Mouse (Mus musculus): ENCODE data around the gene Rtkn. TPM values are rescaled to one million over a fixed set of nuclear protein-coding genes. Genes with fewer than 3 reads are reported as not detected.
A peak's percentile ranks its signal among the peaks of the same experiment; 100 is the strongest.

Rtkn gene
- polyA plus RNA-seq, 1 experiment from 2014 or later = 26.1 TPM

DNA sequence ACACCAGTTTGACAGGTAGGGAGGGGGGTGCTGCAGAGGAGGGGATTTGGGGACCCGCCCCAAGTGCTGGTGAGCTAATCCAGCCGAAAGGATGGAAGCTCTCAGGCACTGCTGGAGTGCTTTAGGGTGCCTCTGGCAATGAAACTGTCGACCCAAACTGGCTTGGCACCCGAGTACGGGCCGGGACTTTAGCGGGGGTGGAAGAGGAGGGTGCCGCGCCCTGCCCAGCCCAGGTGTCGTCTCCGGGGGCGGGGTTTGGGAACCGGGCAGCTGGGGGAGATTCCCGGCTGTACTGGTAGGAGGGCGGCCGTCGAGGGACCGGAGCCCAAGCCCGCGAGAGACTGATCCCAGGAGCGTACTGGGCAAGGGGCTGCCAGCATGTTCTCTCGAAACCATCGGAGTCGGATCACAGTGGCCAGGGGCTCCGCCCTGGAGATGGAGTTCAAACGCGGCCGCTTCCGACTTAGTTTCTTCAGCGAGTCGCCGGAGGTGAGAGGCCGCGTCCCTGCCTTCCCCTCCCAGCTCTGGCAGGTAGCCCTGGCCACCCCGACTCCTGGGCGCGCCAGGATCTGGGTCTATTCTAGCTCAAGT is 403 bp downstream of the Rtkn start:
- Histone ChIP-seq H3K27ac (ENCODE audit: low read length) (peak overlapping the region; percentile 100), H3K4me2 (ENCODE audit: low read depth, low read length) (peak overlapping the region; percentile 81), H3K9ac (ENCODE audit: low read depth, low read length) (peak overlapping the region; percentile 87), H3K36me3 (ENCODE audit: control insufficient read depth, insufficient read depth, low read length) (no peaks in the 10 kb centered on the region; the same call in 1 of the 2 replicates), H3K4me3 (ENCODE audit: low read length) (peak overlapping the region; percentile 58), H3K4me1 (ENCODE audit: control insufficient read depth, insufficient read depth, low read length) (peaks cover 41% of the 10 kb centered on the region), H3K9me3 (ENCODE audit: control insufficient read depth, low read length) (no peaks in the 10 kb centered on the region), H3K27me3 (replicated peaks; ENCODE audit: control insufficient read depth, insufficient read depth, low read length) (no peaks in the 10 kb centered on the region)
- 5% methylated on average over 37 of the region's 37 CpGs for WGBS
- ATAC-seq = no peak

DNA sequence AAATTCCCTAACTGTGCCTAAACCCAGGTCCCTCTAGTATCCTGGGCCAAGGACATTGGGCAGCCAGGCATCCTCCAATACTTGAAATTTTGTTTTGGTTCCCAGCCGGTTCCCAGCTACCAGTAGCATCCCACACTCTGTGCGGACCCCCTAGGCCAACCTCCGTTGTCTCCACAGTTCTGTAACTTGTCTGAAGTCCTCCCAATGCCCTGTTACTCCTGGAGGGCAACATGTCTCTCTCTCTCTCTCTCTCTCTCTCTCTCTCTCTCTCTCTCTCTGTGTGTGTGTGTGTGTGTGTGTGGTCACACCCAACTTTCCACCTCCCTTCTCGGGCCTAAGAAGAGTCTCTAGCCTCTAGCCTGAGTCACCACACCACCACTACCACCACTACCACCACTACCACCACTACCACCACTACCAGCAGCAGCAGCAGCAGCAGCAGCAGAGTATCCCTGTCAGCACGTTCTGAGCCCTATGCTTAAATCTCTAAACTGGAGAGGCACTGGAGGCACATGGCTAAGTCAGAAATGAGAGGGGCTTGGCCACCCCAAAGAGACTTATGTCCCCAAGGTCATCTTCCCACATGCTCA is 1.1 kb downstream of the Rtkn start:
- ATAC-seq = no peak
- H3K4me2 ChIP-seq (ENCODE audit: low read depth, low read length) = peak overlapping the region; percentile 81
- peak overlapping the region; percentile 100 for H3K27ac ChIP-seq (ENCODE audit: low read length)
- H3K9me3 ChIP-seq (ENCODE audit: control insufficient read depth, low read length) = no peaks in the 10 kb centered on the region
- WGBS = 20% methylated on average over 5 of the region's 5 CpGs
- no peaks in the 10 kb centered on the region for H3K27me3 ChIP-seq (replicated peaks; ENCODE audit: control insufficient read depth, insufficient read depth, low read length)
- peak overlapping the region; percentile 58 for H3K4me3 ChIP-seq (ENCODE audit: low read length)
- H3K36me3 ChIP-seq (ENCODE audit: control insufficient read depth, insufficient read depth, low read length) = no peaks in the 10 kb centered on the region; the same call in 1 of the 2 replicates
- peaks cover 34% of the 10 kb centered on the region for H3K4me1 ChIP-seq (ENCODE audit: control insufficient read depth, insufficient read depth, low read length)
- H3K9ac ChIP-seq (ENCODE audit: low read depth, low read length) = peak overlapping the region; percentile 87

DNA sequence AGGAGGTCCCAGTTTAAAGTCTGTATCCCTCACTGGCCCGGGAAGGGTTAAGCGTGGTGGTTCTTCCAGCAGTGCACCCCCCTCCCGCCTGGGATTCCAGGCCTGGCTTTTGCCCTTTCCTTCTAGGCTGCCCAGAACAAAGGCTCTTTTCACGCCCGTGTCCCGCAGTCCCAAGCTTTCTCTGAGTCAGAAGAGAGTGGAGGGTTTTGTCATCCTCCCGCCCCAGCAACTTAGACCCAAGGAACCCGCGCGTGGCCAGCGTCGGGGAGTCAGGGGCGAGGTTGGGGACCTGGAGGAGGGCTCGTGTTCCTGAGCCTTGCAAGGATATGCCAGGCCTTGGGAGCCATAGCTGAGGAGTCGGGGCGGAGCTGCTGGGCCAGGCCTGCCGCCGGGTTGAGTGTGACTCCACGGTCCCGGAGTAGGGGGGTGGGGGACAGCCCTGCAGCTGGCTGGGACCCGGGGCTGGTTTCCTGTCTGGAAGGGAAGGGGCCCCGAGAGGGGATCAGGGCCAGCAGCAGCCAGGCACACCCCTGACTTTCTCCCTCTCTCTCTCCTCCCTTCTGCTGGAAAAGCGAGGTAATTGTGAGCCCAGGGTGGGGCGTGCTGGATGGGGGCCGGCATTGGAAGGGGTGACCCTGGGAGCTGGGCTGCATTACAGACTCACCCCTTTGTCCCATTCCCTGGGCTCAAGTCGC is 1.8 kb downstream of the Rtkn start:
- Histone ChIP-seq H3K4me2 (ENCODE audit: low read depth, low read length) (peak overlapping the region; percentile 81), H3K27me3 (replicated peaks; ENCODE audit: control insufficient read depth, insufficient read depth, low read length) (no peaks in the 10 kb centered on the region), H3K4me1 (ENCODE audit: control insufficient read depth, insufficient read depth, low read length) (peaks cover 36% of the 10 kb centered on the region), H3K27ac (ENCODE audit: low read length) (peak overlapping the region; percentile 100), H3K36me3 (ENCODE audit: control insufficient read depth, insufficient read depth, low read length) (no peaks in the 10 kb centered on the region; the same call in 1 of the 2 replicates), H3K9me3 (ENCODE audit: control insufficient read depth, low read length) (no peaks in the 10 kb centered on the region), H3K9ac (ENCODE audit: low read depth, low read length) (peak overlapping the region; percentile 87), H3K4me3 (ENCODE audit: low read length) (peak overlapping the region; percentile 58)
- peak; percentile 75 for ATAC-seq
- 1% methylated on average over 24 of the region's 26 CpGs for WGBS

- peaks cover 39% of the 10 kb centered on the region for H3K4me1 ChIP-seq (ENCODE audit: control insufficient read depth, insufficient read depth, low read length)
- peak; percentile 81 for ATAC-seq
Observed at GRCm38 (mm10) chr6:83137576-83137950, 2.3 kb downstream of the Rtkn start.

DNA sequence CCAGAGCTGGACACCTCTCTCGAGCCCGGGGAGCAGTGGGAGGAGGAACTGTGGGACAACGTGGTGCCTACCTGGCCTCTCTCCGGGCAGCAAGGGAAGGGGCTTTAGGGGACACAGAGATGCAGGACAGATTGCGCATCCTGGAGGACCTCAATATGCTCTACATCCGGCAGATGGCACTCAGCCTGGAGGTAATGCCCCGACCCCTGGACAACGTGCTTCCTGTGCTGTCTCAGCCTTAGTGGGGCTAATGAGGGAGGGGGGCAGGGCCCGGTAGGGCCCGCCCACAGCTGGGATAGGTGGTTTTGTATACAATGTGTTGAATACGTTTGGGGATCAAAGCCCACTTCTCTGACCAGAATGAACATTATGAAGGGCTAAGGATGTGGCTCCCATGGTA is 2.8 kb downstream of the Rtkn start:
- no peaks in the 10 kb centered on the region for H3K27me3 ChIP-seq (replicated peaks; ENCODE audit: control insufficient read depth, insufficient read depth, low read length)
- 2% methylated on average over 11 of the region's 11 CpGs for WGBS
- H3K9me3 ChIP-seq (ENCODE audit: control insufficient read depth, low read length) = no peaks in the 10 kb centered on the region
- no peaks in the 10 kb centered on the region; the same call in 1 of the 2 replicates for H3K36me3 ChIP-seq (ENCODE audit: control insufficient read depth, insufficient read depth, low read length)
- H3K4me3 ChIP-seq (ENCODE audit: low read length) = peak overlapping the region; percentile 58
- H3K9ac ChIP-seq (ENCODE audit: low read depth, low read length) = peak overlapping the region; percentile 87
- H3K27ac ChIP-seq (ENCODE audit: low read length) = peak overlapping the region; percentile 100
- H3K4me2 ChIP-seq (ENCODE audit: low read depth, low read length) = peak overlapping the region; percentile 81
- H3K4me1 ChIP-seq (ENCODE audit: control insufficient read depth, insufficient read depth, low read length) = peaks cover 42% of the 10 kb centered on the region
- ATAC-seq = peak; percentile 19

More at GRCm38 (mm10) chr6:83137576-83137950, 2.3 kb downstream of the Rtkn start:
- peak overlapping the region; percentile 81 for H3K4me2 ChIP-seq (ENCODE audit: low read depth, low read length)
- WGBS = 1% methylated on average over 12 of the region's 12 CpGs
- no peaks in the 10 kb centered on the region for H3K27me3 ChIP-seq (replicated peaks; ENCODE audit: control insufficient read depth, insufficient read depth, low read length)
- peak overlapping the region; percentile 87 for H3K9ac ChIP-seq (ENCODE audit: low read depth, low read length)
- no peaks in the 10 kb centered on the region; the same call in 1 of the 2 replicates for H3K36me3 ChIP-seq (ENCODE audit: control insufficient read depth, insufficient read depth, low read length)
- H3K9me3 ChIP-seq (ENCODE audit: control insufficient read depth, low read length) = no peaks in the 10 kb centered on the region
- H3K27ac ChIP-seq (ENCODE audit: low read length) = peak overlapping the region; percentile 100
- H3K4me3 ChIP-seq (ENCODE audit: low read length) = peak overlapping the region; percentile 58

GRCm38 (mm10) chr6:83140044-83140443 is 4.8 kb downstream of the Rtkn start:
- H3K4me2 ChIP-seq (ENCODE audit: low read depth, low read length) = no peak overlapping the region
- H3K9ac ChIP-seq (ENCODE audit: low read depth, low read length) = no peak overlapping the region
- H3K36me3 ChIP-seq (ENCODE audit: control insufficient read depth, insufficient read depth, low read length) = no peaks in the 10 kb centered on the region; the same call in 1 of the 2 replicates
- no peaks in the 10 kb centered on the region for H3K9me3 ChIP-seq (ENCODE audit: control insufficient read depth, low read length)
- H3K4me1 ChIP-seq (ENCODE audit: control insufficient read depth, insufficient read depth, low read length) = peaks cover 38% of the 10 kb centered on the region
- no peak for ATAC-seq
- no peaks in the 10 kb centered on the region for H3K27me3 ChIP-seq (replicated peaks; ENCODE audit: control insufficient read depth, insufficient read depth, low read length)
- 87% methylated on average over 8 of the region's 8 CpGs for WGBS
- H3K4me3 ChIP-seq (ENCODE audit: low read length) = no peak overlapping the region
- H3K27ac ChIP-seq (ENCODE audit: low read length) = no peak overlapping the region

DNA sequence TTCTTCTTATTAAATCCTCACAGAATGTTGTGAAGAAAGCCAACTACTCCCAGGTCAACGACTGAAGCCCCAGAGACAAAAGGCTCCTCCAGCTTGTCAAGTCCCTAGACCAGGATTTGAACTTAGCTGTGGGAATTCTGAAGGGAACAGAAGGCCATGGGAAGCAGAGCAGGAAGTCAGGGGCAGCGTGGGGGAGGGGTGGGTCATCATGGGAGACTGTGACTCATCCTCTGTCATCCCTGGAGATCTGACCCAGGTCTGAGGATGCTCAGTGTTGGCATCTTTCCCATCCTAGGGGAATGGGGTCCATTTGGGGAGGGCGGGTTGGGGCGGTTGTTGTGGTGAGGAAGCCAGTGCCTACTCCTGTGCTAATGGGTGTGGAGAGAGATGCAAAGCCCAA is 6.4 kb downstream of the Rtkn start:
- Histone ChIP-seq H3K9me3 (ENCODE audit: control insufficient read depth, low read length) (no peaks in the 10 kb centered on the region), H3K27me3 (replicated peaks; ENCODE audit: control insufficient read depth, insufficient read depth, low read length) (no peaks in the 10 kb centered on the region), H3K27ac (ENCODE audit: low read length) (no peak overlapping the region), H3K4me2 (ENCODE audit: low read depth, low read length) (peak overlapping the region; percentile 57), H3K4me3 (ENCODE audit: low read length) (peak overlapping the region; percentile 35; the same call in 1 of the 2 replicates), H3K4me1 (ENCODE audit: control insufficient read depth, insufficient read depth, low read length) (peaks cover 24% of the 10 kb centered on the region), H3K9ac (ENCODE audit: low read depth, low read length) (no peak overlapping the region), H3K36me3 (ENCODE audit: control insufficient read depth, insufficient read depth, low read length) (no peaks in the 10 kb centered on the region; the same call in 1 of the 2 replicates)
- no peak for ATAC-seq
- 53% methylated on average over 4 of the region's 4 CpGs for WGBS

DNA sequence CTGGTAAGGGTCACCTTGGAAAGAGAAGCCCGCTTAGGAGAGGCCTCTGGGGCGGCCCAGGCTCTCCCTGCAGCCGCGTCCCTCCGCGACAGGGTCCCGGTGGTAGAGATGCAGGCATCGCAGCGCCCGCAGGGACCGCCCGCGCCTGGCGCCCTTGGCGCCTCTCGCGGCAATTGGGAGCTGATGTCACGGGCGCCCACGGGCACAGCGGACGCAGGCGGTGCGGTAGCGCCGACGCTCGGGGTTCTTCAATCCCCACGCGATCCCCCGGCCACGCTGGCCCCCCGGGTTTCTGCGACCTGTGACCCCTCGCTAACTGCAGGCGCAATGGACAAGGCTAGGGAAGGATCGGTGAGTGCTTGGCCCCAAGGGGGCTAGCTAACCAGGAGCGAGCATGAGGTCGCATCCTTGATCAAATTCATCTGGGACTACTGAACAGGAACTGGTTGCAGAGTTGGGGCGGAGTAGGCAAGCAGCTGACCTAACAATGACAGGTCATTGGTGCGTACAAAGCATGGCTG is 7.0 kb downstream of the Rtkn start:
- Histone ChIP-seq H3K4me3 (ENCODE audit: low read length) (peak overlapping the region; percentile 35), H3K9ac (ENCODE audit: low read depth, low read length) (peak overlapping the region; percentile 63), H3K36me3 (ENCODE audit: control insufficient read depth, insufficient read depth, low read length) (peaks cover under 1% of the 10 kb centered on the region; the same call in 1 of the 2 replicates), H3K9me3 (ENCODE audit: control insufficient read depth, low read length) (no peaks in the 10 kb centered on the region), H3K4me2 (ENCODE audit: low read depth, low read length) (peak overlapping the region; percentile 57), H3K27me3 (replicated peaks; ENCODE audit: control insufficient read depth, insufficient read depth, low read length) (no peaks in the 10 kb centered on the region), H3K4me1 (ENCODE audit: control insufficient read depth, insufficient read depth, low read length) (peaks cover 24% of the 10 kb centered on the region), H3K27ac (ENCODE audit: low read length) (no peak overlapping the region)
- no peak for ATAC-seq
- 13% methylated on average over 41 of the region's 41 CpGs for whole genome bisulfite sequencing

DNA sequence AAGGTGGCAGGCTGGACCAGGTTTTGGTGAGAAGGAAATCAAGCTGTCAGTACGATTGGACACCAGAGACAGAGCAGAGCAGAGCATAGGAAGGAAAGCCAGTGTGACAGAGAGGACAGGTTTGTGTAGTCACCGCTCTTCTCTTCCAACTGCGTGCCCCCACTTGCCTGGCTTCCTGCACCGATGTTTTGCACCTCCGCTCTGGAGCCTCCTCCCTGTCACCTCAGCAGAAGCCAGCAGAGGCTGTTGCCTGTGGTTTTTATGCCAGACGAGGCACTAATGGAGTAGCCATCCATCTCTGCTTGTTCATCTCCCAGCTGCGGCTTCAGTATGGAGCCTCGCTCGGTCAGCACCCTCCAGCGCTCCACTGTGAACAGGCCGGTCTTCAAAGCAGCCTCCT is 7.6 kb downstream of the Rtkn start:
- no peak for ATAC-seq
- no peak overlapping the region for H3K27ac ChIP-seq (ENCODE audit: low read length)
- H3K4me2 ChIP-seq (ENCODE audit: low read depth, low read length) = no peak overlapping the region; the same call in 1 of the 2 replicates
- WGBS = 68% methylated on average over 11 of the region's 11 CpGs
- no peak overlapping the region for H3K4me3 ChIP-seq (ENCODE audit: low read length)
- no peaks in the 10 kb centered on the region for H3K27me3 ChIP-seq (replicated peaks; ENCODE audit: control insufficient read depth, insufficient read depth, low read length)
- no peaks in the 10 kb centered on the region for H3K9me3 ChIP-seq (ENCODE audit: control insufficient read depth, low read length)
- peaks cover 6% of the 10 kb centered on the region; the same call in 1 of the 2 replicates for H3K36me3 ChIP-seq (ENCODE audit: control insufficient read depth, insufficient read depth, low read length)
- no peak overlapping the region for H3K9ac ChIP-seq (ENCODE audit: low read depth, low read length)
- H3K4me1 ChIP-seq (ENCODE audit: control insufficient read depth, insufficient read depth, low read length) = peaks cover 21% of the 10 kb centered on the region

Data from intestine, embryonic 16.5 days (tissue).